Mouse (Mus musculus): ENCODE results near the gene E430018J23Rik.
"Not testable (repeated sequence)": the region's sequence is repeated elsewhere in the genome, so short reads cannot be mapped to it uniquely, and the experiment has no call there.

Gene E430018J23Rik

GRCm38 (mm10) chr7:127341861-127342260, 51.6 kb downstream of the E430018J23Rik start:
- not testable (repeated sequence) for DNase-seq (ENCODE audit: low read depth)

- no peak for DNase-seq (ENCODE audit: low read depth)
Measured at GRCm38 (mm10) chr7:127341356-127341755, 52.1 kb downstream of the E430018J23Rik start.
